Mouse (Mus musculus): ENCODE results near the gene Plk2. TPM values are rescaled to one million over a fixed set of nuclear protein-coding genes. Genes with fewer than 3 reads are reported as not detected.

The Plk2 gene
- polyA plus RNA-seq, 1 experiment from 2014 or later, result 7.0 TPM

DNA sequence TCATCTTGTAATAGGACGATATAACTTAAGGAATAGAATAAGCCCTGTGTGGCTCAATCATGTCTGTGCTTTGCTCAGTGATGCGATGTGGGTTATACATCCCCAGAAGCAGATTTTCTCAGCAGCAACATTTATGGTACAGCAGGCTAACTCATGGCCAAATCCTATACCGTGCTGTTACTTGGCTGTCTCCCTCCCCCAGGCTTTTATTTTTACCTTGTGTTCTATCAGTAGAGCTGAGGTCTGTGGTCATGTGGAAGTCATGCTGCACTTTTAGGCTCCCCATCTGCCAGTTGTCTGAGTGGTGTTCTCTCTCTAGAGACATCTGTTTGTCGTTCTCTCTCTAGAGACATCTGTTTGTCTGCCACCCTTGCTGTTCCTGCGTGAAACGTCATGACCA lies 51.6 kb downstream of the Plk2 start:
- no peak overlapping the region for H3K4me2 ChIP-seq
- ATAC-seq (ENCODE audit: low read depth) (no peak), DNase-seq (no peak)
- no peaks in the 10 kb centered on the region for H3K27me3 ChIP-seq
- H3K27ac ChIP-seq, result no peak overlapping the region
- no peak overlapping the region for H3K9ac ChIP-seq
- no peaks in the 10 kb centered on the region for H3K36me3 ChIP-seq
- no peak overlapping the region for H3K4me3 ChIP-seq (replicated peaks)
- 71% methylated on average over 6 of the region's 6 CpGs for WGBS (ENCODE audit: insufficient replicate concordance)
- H3K9me3 ChIP-seq (replicated peaks), result no peaks in the 10 kb centered on the region
- no peaks in the 10 kb centered on the region for H3K4me1 ChIP-seq (replicated peaks)

- no peak overlapping the region for H3K9ac ChIP-seq
- WGBS (ENCODE audit: insufficient replicate concordance), result 54% methylated on average over 4 of the region's 4 CpGs
- H3K27ac ChIP-seq, result no peak overlapping the region
- no peaks in the 10 kb centered on the region for H3K36me3 ChIP-seq
- no peak overlapping the region for H3K4me3 ChIP-seq (replicated peaks)
- no peak for ATAC-seq (ENCODE audit: low read depth)
- H3K4me1 ChIP-seq (replicated peaks), result no peaks in the 10 kb centered on the region
- no peaks in the 10 kb centered on the region for H3K27me3 ChIP-seq
- no peak overlapping the region for H3K4me2 ChIP-seq
- no peak for DNase-seq
- H3K9me3 ChIP-seq (replicated peaks), result no peaks in the 10 kb centered on the region
Observed at GRCm38 (mm10) chr13:110450056-110450455, 55.2 kb downstream of the Plk2 start.

Other genes with a start within 250 kb of the Plk2 start
- 0.20 and 0.31 TPM in 2 replicates for gene Rab3c, start 114.0 kb upstream of the Plk2 start, polyA plus RNA-seq (2015; fragmentation: Nextera tagmentation; extraction: Ambion mirVana)
- gene Gapt, start 37.8 kb upstream of the Plk2 start, polyA plus RNA-seq (2015; fragmentation: Nextera tagmentation; extraction: Ambion mirVana), result 1.7 and 2.1 TPM in 2 replicates